Mouse (Mus musculus) A20 (cell line): ENCODE measurements around the gene Tpd52l1.
"Not testable (repeated sequence)": the region's sequence is repeated elsewhere in the genome, so short reads cannot be mapped to it uniquely, and the experiment has no call there.

ENCODE experiments used
- DNase-seq: peaks from one replicate; pipeline ENCODE4 v3.0.0-alpha.2; 2011; ENCODE audit warnings: low read depth, low spot score

The Tpd52l1 gene

DNA sequence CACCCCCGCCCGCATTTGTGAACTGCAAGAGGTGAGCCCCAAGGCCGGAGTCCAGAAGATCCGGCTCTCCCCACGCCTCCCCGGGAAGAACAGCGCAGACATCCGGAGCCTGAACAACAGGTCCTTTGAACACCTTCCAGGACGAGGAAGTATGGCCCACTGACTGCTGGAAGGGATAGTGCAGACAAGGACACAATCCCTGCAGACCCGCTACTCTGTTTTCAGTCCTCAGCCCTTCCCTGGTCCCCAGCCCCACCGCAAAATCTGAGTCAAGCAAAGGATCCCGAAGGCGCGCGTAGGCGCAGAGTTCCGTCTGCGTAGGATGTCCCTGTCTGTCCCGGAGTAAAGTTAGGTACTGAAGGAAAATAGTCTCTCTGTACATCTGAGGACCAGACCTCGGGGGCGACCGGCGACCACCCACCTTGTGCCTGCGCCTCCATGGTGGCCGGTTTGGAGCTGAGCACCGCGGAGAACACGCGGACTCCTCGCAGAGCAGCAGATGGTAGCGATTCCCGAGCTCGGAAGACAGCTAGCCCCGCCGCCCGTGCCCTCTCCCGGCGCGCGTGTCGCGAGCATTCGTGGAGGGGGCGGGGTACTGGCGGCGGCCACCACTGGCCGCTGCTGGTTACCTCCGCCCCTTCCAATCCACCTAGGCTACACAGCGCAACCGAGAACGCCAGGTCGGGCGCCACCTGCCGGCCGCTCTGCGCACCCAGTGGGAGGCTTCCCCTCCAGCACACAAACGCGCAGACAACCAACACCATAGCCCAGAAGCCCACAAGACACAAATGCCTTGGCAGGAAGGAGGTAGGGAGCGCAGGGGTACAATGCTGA, at the start of gene Tpd52l1:
Gene Tpd52l1, minus strand, starts transcription at position 668 of the 834 bp plus-strand sequence.
- no peak for DNase-seq

- no peak for DNase-seq
These were observed 48.5 kb upstream of the Tpd52l1 start for GRCm38 (mm10) chr10:31494296-31494695.

DNA sequence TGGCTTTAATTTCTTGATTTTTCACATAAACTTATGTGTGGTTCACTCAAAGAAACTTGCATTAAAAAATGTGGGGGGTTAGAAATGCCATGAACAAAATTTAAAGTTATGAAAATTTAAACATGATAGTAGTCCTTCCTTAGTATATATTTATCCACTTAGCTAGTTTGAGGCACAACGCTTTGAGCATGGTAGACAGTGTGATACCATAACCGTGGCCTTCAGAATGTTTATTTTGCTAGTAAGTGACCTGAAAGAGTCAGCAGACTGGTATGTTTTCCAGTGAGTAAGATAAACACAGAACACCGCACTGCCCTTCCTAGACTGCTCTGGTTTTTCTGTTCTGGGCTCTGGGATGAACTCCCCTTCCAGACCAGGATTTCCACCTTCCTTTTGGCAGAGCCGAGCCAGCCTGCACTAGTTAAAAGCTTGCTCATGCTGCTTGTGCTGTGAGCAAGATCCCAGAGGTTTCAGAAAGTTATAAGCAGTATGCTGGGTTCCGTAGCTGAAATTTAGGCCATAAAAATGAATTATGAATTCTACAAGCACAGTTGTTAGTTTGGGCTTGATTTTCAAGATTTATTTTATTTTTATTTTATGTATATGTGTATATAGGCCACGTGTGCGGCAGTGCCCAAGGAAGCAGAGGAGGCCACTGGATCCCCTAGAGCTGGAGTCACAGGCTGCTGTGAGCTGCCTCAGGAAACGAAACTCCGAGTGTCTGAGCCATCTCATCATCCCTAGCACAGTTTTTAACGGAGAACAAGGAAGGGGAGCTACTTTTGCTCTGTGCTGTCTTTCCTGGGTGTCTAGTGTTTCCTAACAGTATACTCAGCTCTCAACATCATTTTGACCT, 21.5 kb upstream of the Tpd52l1 start:
- no peak for DNase-seq

DNA sequence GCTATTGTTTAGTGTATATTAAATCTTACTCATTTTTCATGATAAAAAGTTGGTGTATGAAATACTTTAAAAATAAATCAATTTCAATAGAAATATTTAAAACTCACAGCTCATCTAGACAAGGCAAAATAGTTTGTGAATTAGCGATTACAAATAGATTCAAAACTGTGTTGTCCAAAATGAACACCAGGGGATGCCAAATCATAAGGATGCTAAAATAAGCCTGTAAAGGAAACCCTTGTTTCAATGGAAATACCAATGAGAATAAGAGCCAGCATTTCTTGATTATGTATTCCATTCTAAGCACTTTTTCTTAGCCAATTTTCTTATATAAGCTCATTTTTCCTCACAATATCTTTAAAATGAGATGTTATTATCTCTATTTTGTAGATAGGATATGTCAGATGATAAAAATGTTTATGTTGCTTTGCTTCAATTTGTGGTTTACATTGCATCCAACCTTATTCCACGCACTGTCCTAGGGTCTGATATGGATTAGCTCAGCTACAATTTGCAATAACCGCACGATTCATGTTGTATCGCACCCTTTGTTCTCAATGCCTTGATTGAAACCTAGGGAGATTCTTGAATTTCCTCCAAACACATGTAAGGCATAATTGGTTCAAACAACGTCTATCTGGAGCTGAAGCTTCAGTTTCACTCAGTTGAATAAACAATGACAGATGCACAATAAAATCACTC, 20.2 kb upstream of the Tpd52l1 start:
- no peak for DNase-seq

GRCm38 (mm10) chr10:31465424-31465823, 19.7 kb upstream of the Tpd52l1 start:
- no peak for DNase-seq

GRCm38 (mm10) chr10:31463044-31463443, 17.3 kb upstream of the Tpd52l1 start:
- DNase-seq = no peak

DNA sequence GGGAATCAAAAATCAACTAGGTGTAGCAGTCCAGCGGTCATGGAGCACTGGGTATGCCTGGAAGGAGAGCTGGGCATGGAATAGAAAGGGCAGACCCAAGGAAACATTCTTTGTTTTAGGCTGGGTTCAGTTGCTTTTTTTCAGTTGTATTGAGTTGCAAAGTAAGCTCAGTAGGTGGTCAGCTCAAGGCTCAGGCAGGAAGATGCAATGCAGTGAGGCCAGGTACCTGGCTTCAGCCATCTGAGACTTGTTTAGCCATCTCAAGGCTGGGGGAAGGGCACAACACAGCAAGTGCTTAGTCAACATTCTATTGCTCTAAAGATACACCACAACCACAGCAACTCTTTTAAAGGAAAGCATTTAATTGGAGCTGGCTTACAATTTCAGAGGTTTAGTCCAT, 11.0 kb upstream of the Tpd52l1 start:
- no peak for DNase-seq

- no peak for DNase-seq
These were observed 1.3 kb upstream of the Tpd52l1 start for GRCm38 (mm10) chr10:31447083-31447482.

GRCm38 (mm10) chr10:31444206-31444605, 1.6 kb downstream of the Tpd52l1 start:
- DNase-seq = no peak

DNA sequence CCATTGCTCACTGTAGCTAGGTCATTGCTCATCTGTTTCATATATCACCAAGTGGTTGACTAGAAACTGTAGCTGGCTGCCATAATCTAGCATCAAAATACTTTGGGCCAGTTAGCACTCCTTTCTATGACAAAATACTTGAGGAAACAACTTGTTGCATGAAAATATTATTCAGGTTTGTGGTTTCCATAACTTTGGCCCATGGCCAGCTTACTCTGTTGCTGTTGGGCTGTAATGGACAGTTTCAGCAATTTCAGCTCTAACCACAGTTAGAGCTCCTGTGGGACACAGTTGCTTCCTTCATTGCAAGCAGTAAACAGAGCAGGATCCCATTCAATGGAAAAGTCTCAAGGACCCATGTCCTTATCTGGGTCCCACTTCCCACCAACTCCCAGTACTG, 4.3 kb downstream of the Tpd52l1 start:
- DNase-seq = no peak

GRCm38 (mm10) chr10:31436047-31436446, 9.7 kb downstream of the Tpd52l1 start:
- DNase-seq = no peak

GRCm38 (mm10) chr10:31417956-31418355, 27.8 kb downstream of the Tpd52l1 start:
- no peak for DNase-seq

DNA sequence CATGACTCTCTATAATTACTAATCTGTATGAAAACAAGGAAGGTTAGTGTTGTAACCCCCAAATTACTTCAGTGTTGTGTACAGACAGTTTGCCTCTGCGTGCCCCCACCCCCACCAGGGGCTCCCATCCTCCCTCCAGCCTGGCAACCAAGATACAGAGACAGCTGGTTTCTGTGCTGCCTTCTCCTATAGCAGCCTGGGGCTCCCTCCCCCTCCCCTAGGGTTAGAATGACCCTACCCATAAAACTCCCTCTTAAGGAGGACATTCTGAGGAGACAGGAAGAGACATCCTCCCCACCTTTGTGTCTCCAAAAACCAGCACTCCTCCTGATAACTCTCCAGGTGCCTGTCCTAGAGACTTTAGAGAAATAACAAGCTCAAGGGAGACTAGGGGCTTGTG, 52.8 kb downstream of the Tpd52l1 start:
- no peak for DNase-seq

GRCm38 (mm10) chr10:31390777-31391395, 54.9 kb downstream of the Tpd52l1 start:
- DNase-seq = no peak

DNA sequence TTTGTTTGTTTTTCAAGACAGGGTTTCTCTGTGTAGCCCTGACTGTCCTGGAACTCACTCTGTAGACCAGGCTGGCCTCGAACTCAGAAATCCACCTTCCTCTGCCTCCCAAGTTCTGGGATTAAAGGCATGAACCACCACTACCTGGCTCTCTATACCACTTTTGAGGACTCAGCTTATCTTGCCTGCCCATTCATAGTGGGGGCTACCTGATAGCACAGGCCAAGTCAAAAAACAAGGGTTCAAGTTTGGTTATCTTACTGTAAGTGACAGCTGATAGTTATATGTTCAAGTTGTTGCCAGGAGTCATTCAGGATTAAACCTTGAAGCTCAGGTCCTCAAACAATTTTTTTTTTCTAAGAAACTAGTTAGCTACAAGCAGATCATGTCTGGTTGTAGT, 57.2 kb downstream of the Tpd52l1 start:
- not testable (repeated sequence) for DNase-seq

DNA sequence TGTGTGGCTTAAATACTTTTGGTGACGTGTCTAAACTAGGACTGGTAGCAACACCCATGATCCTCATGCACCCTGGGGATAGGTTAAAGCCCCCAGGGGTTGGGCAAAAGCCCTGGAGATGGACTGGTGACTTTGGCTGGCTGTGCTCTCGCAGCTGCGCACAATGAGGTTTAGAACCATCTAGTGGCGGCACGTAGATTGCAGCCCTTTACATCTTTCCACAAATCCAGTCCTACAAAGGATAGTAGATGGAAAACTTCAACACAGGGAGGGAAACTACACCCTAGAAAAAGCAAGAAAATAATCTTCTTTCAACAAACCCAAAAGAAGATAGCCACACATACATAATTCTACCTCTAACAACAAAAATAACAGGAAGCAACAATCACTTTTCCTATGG, 75.6 kb downstream of the Tpd52l1 start:
- DNase-seq = not testable (repeated sequence)

- no peak for DNase-seq
These were observed 86.0 kb downstream of the Tpd52l1 start for GRCm38 (mm10) chr10:31359749-31360148.

GRCm38 (mm10) chr10:31354886-31355461, 90.8 kb downstream of the Tpd52l1 start:
- no peak for DNase-seq

DNA sequence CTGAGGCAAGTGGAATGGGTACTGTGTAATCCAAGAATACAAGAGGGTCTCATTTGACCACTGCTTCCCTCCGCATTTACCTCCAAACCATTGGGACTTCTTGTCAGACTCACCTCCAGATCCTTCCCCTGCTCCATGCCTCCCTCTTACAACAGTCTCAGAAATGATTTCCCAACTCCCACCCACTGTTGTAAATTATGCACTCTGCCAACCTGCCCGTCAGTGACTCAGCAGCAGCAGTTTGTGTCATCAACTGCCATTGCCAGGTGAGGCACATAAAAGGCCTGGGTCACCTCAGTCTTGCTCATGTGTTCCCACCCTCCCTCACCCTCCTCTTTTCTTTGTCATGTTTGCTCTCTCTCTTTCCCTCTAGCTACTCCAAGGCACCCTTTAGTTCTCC, 91.6 kb downstream of the Tpd52l1 start:
- no peak for DNase-seq

DNA sequence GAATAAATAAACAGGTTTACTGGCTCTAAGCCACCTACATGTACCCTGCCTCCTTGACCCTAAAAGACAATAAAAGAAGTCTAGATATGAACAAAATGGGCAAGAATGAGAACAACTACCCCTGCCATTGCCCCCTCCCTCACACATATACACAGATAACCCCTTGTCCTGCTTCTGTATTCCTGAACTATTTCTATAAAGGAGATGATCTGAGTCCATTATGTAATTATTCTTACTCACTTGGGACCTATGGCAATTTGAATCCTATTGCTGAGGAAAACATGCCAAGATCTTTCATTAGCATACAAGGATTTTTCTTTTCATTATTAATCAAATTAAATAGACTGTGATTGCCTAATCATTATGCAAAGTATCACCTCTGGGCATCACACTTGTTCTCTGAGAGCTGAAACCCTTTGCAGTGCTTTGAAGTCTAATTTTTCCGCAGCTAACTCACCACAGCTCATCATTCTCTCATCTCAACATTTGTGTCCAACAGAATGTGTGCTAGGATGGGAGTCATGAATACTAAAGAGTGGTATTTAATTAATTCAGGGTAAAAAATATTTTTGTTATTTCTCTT, 92.8 kb downstream of the Tpd52l1 start:
- DNase-seq = no peak

- DNase-seq = no peak
These were observed 94.7 kb downstream of the Tpd52l1 start for GRCm38 (mm10) chr10:31351056-31351455.
